Mouse (Mus musculus): ENCODE measurements around the gene Cnnm3.

DNA sequence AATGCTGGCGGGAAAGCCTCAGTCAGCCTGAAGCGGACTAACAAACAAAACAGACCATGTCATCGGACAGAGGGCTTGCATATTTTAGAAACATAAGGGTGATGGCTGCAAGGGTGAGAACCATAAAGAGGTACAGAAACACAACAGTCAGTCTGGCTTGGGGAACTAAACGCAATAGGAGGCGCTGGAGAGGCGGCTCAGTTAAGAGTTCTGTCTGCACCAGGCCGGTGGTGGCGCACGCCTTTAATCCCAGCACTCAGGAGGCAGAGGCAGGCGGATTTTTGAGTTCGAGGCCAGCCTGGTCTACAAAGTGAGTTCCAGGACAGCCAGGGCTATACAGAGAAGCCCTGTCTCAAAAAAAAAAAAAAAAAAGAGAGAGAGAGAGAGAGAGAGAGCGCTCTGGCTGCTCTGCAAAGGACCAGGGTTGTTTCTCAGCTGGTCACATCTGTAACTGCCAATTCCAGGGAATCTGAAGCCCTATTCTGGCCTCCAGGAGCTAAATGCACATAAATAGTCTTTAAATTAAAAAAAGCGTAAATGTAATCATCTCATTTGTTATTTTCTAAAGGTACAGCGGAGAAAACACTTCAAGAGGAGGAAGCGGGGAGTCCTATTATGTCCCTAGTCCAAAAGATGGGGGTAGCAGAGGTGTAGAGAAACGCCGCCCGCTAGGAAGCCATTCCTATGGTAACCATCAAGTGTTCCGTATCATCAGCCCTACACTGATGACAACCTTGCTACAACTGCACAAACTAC, 34.4 kb downstream of the Cnnm3 start:
- no peak for TF ChIP-seq POLR2A (IDR thresholded peaks at IDR 0.05; ENCODE audit: borderline replicate concordance, insufficient read depth, low read length)
- no peak for TF ChIP-seq CTCF (IDR thresholded peaks at IDR 0.05; ENCODE audit: borderline replicate concordance, insufficient read depth, low read depth, low read length)
